In the genomic region with DNA sequence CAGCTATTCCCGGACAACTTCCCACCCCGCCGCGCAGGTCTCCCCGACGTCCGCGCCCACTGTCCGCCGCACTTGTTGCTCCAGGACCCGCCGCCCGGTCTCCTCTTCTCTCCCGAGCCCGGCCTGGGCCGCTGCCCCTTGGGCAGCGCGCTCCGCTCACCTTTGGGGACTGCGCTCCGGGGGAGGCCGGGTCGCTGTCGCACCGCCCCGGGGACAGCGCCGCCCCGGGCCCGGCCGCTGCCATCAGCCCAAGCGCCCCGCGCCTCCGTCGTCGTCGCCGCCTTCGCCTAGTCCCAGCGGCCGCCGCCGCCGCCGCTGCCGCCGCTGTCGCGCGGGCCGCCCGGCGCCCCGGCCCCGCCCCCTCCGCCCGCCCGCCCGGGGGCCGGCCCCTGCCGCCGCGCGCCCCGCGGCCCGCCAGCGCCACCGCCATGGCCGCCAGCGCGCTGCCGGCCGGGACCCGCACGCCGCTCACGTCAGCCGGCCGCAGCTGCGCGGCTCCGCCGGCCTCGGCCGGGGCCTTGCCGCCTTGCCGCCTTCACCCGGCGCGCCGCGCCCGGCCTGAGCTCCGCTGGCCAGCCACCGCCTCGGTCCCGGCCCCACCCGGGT, we compare ENCODE assay signal across 8 mouse cellular contexts. TPM values are rescaled to one million over a fixed set of nuclear protein-coding genes. Genes with fewer than 3 reads are reported as not detected.
DNase-seq lines count a peak whose midpoint lies in the region; ATAC-seq lines count a peak whose summit lies in the region.
"Not testable (repeated sequence)": the region's sequence is repeated elsewhere in the genome, so short reads cannot be mapped to it uniquely, and the experiment has no call there.

A gene (minus strand): TSS at position 323 of the 606 bp plus-strand sequence.

- H3K27ac ChIP-seq in brown adipose tissue, adult 24 weeks (replicated peaks; ENCODE audit: low read depth, low read length): 0 out of 2 replicates have a peak within 1 kb of the TSS, but pooled peaks have one; percentile 37
- peak within 1 kb of the TSS; percentile 89 for H3K27ac ChIP-seq in forebrain, embryonic 10.5 days
- H3K27ac ChIP-seq in heart, embryonic 15.5 days: peak within 1 kb of the TSS; percentile 81
- H3K27ac ChIP-seq in kidney, embryonic 16.5 days (ENCODE audit: low read length); midbrain, embryonic 16.5 days (ENCODE audit: low read length): not testable (repeated sequence)
- peak within 1 kb of the TSS; percentile 82 for H3K27ac ChIP-seq in liver, embryonic 11.5 days (ENCODE audit: low read depth, low read length)
- peak within 1 kb of the TSS; percentile 62; the same call in 1 of the 2 replicates for H3K27ac ChIP-seq in stomach, embryonic 16.5 days (ENCODE audit: low read length)

- peak; percentile 57 for ATAC-seq in CD4-positive, CD25-positive, alpha-beta regulatory T cell, adult 4 months
- peak; percentile 88 for ATAC-seq in heart, embryonic 15.5 days (replicated peaks; ENCODE audit: insufficient number of reproducible peaks, insufficient read depth, low FRiP score, low read depth)
- peak; percentile 87 for ATAC-seq in kidney, embryonic 16.5 days (ENCODE audit: low FRiP score, low TSS enrichment)
- ATAC-seq in liver, embryonic 11.5 days (replicated peaks; ENCODE audit: low FRiP score): peak; percentile 65
- ATAC-seq in midbrain, embryonic 16.5 days: peak; percentile 77
- peak; percentile 83 for ATAC-seq in stomach, embryonic 16.5 days (ENCODE audit: insufficient read depth, low FRiP score)

- WGBS in forebrain, embryonic 10.5 days: 7% methylated on average over 66 of the region's 100 CpGs
- under 1% methylated on average over 37 of the region's 100 CpGs for WGBS in heart, embryonic 15.5 days
- 0% methylated on average over 21 of the region's 100 CpGs for WGBS in kidney, embryonic 16.5 days
- under 1% methylated on average over 44 of the region's 100 CpGs for WGBS in liver, embryonic 11.5 days
- WGBS in midbrain, embryonic 16.5 days: under 1% methylated on average over 46 of the region's 100 CpGs
- under 1% methylated on average over 45 of the region's 100 CpGs for WGBS in stomach, embryonic 16.5 days

- not testable (repeated sequence) for H3K4me1 ChIP-seq in brown adipose tissue, adult 24 weeks (ENCODE audit: control insufficient read depth, insufficient read depth, insufficient read length, low read length); heart, embryonic 15.5 days (replicated peaks); kidney, embryonic 16.5 days (ENCODE audit: insufficient read depth, low read length); stomach, embryonic 16.5 days (ENCODE audit: control insufficient read depth, insufficient read depth, low read length)
- peaks cover 12% of the 10 kb centered on the region for H3K4me1 ChIP-seq in forebrain, embryonic 10.5 days
- peaks cover 19% of the 10 kb centered on the region for H3K4me1 ChIP-seq in liver, embryonic 11.5 days (replicated peaks; ENCODE audit: control insufficient read depth, insufficient read depth, low read length)
- H3K4me1 ChIP-seq in midbrain, embryonic 16.5 days (ENCODE audit: control insufficient read depth, insufficient read depth, low read length): peaks cover 14% of the 10 kb centered on the region

- H3K27me3 ChIP-seq in forebrain, embryonic 10.5 days (ENCODE audit: poor library complexity, severe bottlenecking); heart, embryonic 15.5 days; kidney, embryonic 16.5 days (ENCODE audit: insufficient read depth, low read length); liver, embryonic 11.5 days (replicated peaks; ENCODE audit: control insufficient read depth, insufficient read depth, low read length); midbrain, embryonic 16.5 days (ENCODE audit: control insufficient read depth, insufficient read depth, low read depth, low read length); stomach, embryonic 16.5 days (ENCODE audit: control insufficient read depth, insufficient read depth, low read length): not testable (repeated sequence)

- H3K4me3 ChIP-seq in brown adipose tissue, adult 24 weeks (ENCODE audit: insufficient read depth, low read depth, low read length): peak within 1 kb of the TSS; percentile 97
- H3K4me3 ChIP-seq in forebrain, embryonic 10.5 days: peak within 1 kb of the TSS; percentile 79
- H3K4me3 ChIP-seq in heart, embryonic 15.5 days: peak within 1 kb of the TSS; percentile 75
- peak within 1 kb of the TSS; percentile 77 for H3K4me3 ChIP-seq in kidney, embryonic 16.5 days (ENCODE audit: low read length)
- peak within 1 kb of the TSS; percentile 76 for H3K4me3 ChIP-seq in liver, embryonic 11.5 days (ENCODE audit: low read depth, low read length)
- H3K4me3 ChIP-seq in midbrain, embryonic 16.5 days (ENCODE audit: low read depth, low read length): peak within 1 kb of the TSS; percentile 68
- H3K4me3 ChIP-seq in stomach, embryonic 16.5 days (replicated peaks; ENCODE audit: low read length): peak within 1 kb of the TSS; percentile 78

- DNase-seq in forebrain, embryonic 10.5 days (ENCODE audit: extremely low spot score, low spot score): peak; percentile 42
- DNase-seq in liver, embryonic 11.5 days (ENCODE audit: low spot score): peak; percentile 52

- H3K36me3 ChIP-seq in forebrain, embryonic 10.5 days (replicated peaks): peaks cover 17% of the 10 kb centered on the region
- H3K36me3 ChIP-seq in heart, embryonic 15.5 days; kidney, embryonic 16.5 days (ENCODE audit: insufficient read depth, low read length); liver, embryonic 11.5 days (ENCODE audit: control insufficient read depth, insufficient read depth, low read length); midbrain, embryonic 16.5 days (ENCODE audit: control insufficient read depth, insufficient read depth, low read length); stomach, embryonic 16.5 days (ENCODE audit: control insufficient read depth, insufficient read depth, low read length): not testable (repeated sequence)

- H3K9me3 ChIP-seq in forebrain, embryonic 10.5 days; heart, embryonic 15.5 days (replicated peaks); kidney, embryonic 16.5 days (ENCODE audit: low read length); liver, embryonic 11.5 days (ENCODE audit: control insufficient read depth, low read length); midbrain, embryonic 16.5 days (replicated peaks; ENCODE audit: control insufficient read depth, low read length, poor library complexity, severe bottlenecking); stomach, embryonic 16.5 days (replicated peaks; ENCODE audit: control insufficient read depth, low read length): not testable (repeated sequence)

- peak within 1 kb of the TSS; percentile 79 for H3K9ac ChIP-seq in heart, embryonic 15.5 days
- peak within 1 kb of the TSS; percentile 83 for H3K9ac ChIP-seq in kidney, embryonic 16.5 days (replicated peaks; ENCODE audit: low read length)
- H3K9ac ChIP-seq in liver, embryonic 11.5 days (ENCODE audit: low read depth, low read length): peak within 1 kb of the TSS; percentile 88
- H3K9ac ChIP-seq in midbrain, embryonic 16.5 days (ENCODE audit: low read depth, low read length): peak within 1 kb of the TSS; percentile 75
- H3K9ac ChIP-seq in stomach, embryonic 16.5 days (ENCODE audit: low read length): peak within 1 kb of the TSS; percentile 84

- H3K4me2 ChIP-seq in heart, embryonic 15.5 days: peak within 1 kb of the TSS; percentile 90
- peak within 1 kb of the TSS; percentile 92 for H3K4me2 ChIP-seq in kidney, embryonic 16.5 days (replicated peaks; ENCODE audit: low read depth, low read length)
- peak within 1 kb of the TSS; percentile 82 for H3K4me2 ChIP-seq in liver, embryonic 11.5 days
- peak within 1 kb of the TSS; percentile 96 for H3K4me2 ChIP-seq in midbrain, embryonic 16.5 days (ENCODE audit: low read length)
- peak within 1 kb of the TSS; percentile 80 for H3K4me2 ChIP-seq in stomach, embryonic 16.5 days (ENCODE audit: low read depth, low read length)

RNA-seq across cellular contexts. Expression of the gene that starts here (rescaled TPM):
- 10 to 100 TPM in 1 of 2 experiments, 1 to 10 TPM in 1; 7.3 to 12.7 TPM for polyA plus RNA-seq in CD4-positive, CD25-positive, alpha-beta regulatory T cell, adult 4 months (2017; shearing (Covaris generic))
- polyA plus RNA-seq in brown adipose tissue, adult 24 weeks (2012; ENCODE audit: insufficient read depth, insufficient read length, missing spikeins): 25.9 and 45.3 TPM in 2 replicates
- polyA plus RNA-seq in forebrain, embryonic 10.5 days (2016; fragmentation: Nextera tagmentation; extraction: Ambion mirVana): 28.2 and 29.3 TPM in 2 replicates
- polyA plus RNA-seq in heart, embryonic 15.5 days (2015; fragmentation: Nextera tagmentation; extraction: Ambion mirVana): 21.2 and 28.1 TPM in 2 replicates
- polyA plus RNA-seq in kidney, embryonic 16.5 days (2015; fragmentation: Nextera tagmentation; extraction: Ambion mirVana): 28.0 and 28.7 TPM in 2 replicates
- polyA plus RNA-seq in liver, embryonic 11.5 days (2014; fragmentation: Nextera tagmentation; extraction: Ambion mirVana): 137 and 150 TPM in 2 replicates
- 12.8 and 14.2 TPM in 2 replicates for polyA plus RNA-seq in midbrain, embryonic 16.5 days (2015; fragmentation: Nextera tagmentation; extraction: Ambion mirVana)
- polyA plus RNA-seq in stomach, embryonic 16.5 days (2015; fragmentation: Nextera tagmentation; extraction: Ambion mirVana): 32.9 and 34.4 TPM in 2 replicates
